Mouse (Mus musculus): Measurements from ENCODE around the gene Trappc5. TPM values are rescaled to one million over a fixed set of nuclear protein-coding genes. Genes with fewer than 3 reads are reported as not detected.

The Trappc5 gene
- total RNA-seq, 2 experiments from 2014 or later = 20.7 to 21.0 TPM

Other genes starting within 250 kb of the Trappc5 start
- 10 to 100 TPM in 1 of 2 experiments, 1 to 10 TPM in 1; 5.7 to 13.6 TPM for gene Pex11g, start 208.6 kb upstream of the Trappc5 start, total RNA-seq (2021)
- gene Tex45, start 205.4 kb upstream of the Trappc5 start, total RNA-seq (2021) = not detected
- gene Zfp358, start 183.2 kb upstream of the Trappc5 start, total RNA-seq (2021) = 10 to 100 TPM; 18.3 to 22.3 TPM
- gene Mcoln1, start 175.8 kb upstream of the Trappc5 start, total RNA-seq (2021) = 10 to 100 TPM; 36.1 to 39.8 TPM
- gene Pnpla6, start 160.9 kb upstream of the Trappc5 start, total RNA-seq (2021) = 10 to 100 TPM; 35.8 to 37.1 TPM
- under 1 TPM in 1 of 2 experiments, not detected in 1; 0.23 TPM for gene C330021F23Rik, start 108.3 kb upstream of the Trappc5 start, total RNA-seq (2021)
- 1 to 10 TPM; 5.5 to 5.6 TPM for gene Camsap3, start 89.0 kb upstream of the Trappc5 start, total RNA-seq (2021)
- 10 to 100 TPM; 36.0 to 40.7 TPM for gene Xab2, start 55.0 kb upstream of the Trappc5 start, total RNA-seq (2021)
- gene Pet100, start 54.8 kb upstream of the Trappc5 start, total RNA-seq (2021) = 100 to 1,000 TPM; 113 to 119 TPM
- gene Pcp2, start 50.8 kb upstream of the Trappc5 start, total RNA-seq (2021) = not detected
- 100 to 1,000 TPM in 1 of 2 experiments, 10 to 100 TPM in 1; 76.0 to 109 TPM for gene Stxbp2, start 45.3 kb upstream of the Trappc5 start, total RNA-seq (2021)
- gene Retn, start 20.5 kb upstream of the Trappc5 start, total RNA-seq (2021) = 100 to 1,000 TPM in 1 of 2 experiments, 10 to 100 TPM in 1; 89.6 to 156 TPM
- under 1 TPM in 1 of 2 experiments, not detected in 1; 0.79 TPM for gene Mcemp1, start 10.5 kb upstream of the Trappc5 start, total RNA-seq (2021)
- 10 to 100 TPM; 46.7 to 70.7 TPM for gene Fcor, start 3.9 kb upstream of the Trappc5 start, total RNA-seq (2021)
- not detected for gene Fcer2a, start 17.9 kb downstream of the Trappc5 start, total RNA-seq (2021)
- gene Clec4g, start 44.4 kb downstream of the Trappc5 start, total RNA-seq (2021) = not detected
- 1 to 10 TPM in 1 of 2 experiments, not detected in 1; 1.2 TPM for gene Cd209a, start 72.7 kb downstream of the Trappc5 start, total RNA-seq (2021)
- gene Cd209e, start 178.0 kb downstream of the Trappc5 start, total RNA-seq (2021) = not detected
- 1 to 10 TPM; 1.2 to 2.7 TPM for gene Cd209d, start 202.3 kb downstream of the Trappc5 start, total RNA-seq (2021)

Measured in adrenal gland, postnatal 36 days (tissue).